Mouse (Mus musculus) olfactory bulb, adult 2 months (tissue): ENCODE measurements around the gene Malsu1. TPM values are rescaled to one million over a fixed set of nuclear protein-coding genes. Genes with fewer than 3 reads are reported as not detected.

ENCODE experiments used
- H3K27ac ChIP-seq: fragments of 200-500 bp; 2 replicates; pipeline ENCODE4 v1.5.1; 2012; ENCODE audit warnings: low read depth, low read length; ENCODE audit not compliant: insufficient read depth
- H3K4me1 ChIP-seq: fragments of 200-500 bp; 2 replicates; pipeline ENCODE4 v1.6.1; 2012; ENCODE audit warnings: low read length; ENCODE audit not compliant: control insufficient read depth, insufficient read depth
- H3K4me3 ChIP-seq: fragments of 200-500 bp; 2 replicates; pipeline ENCODE4 v1.5.1; 2012; ENCODE audit warnings: mild to moderate bottlenecking, low read depth, low read length, moderate library complexity; ENCODE audit not compliant: insufficient read depth
- CTCF ChIP-seq: fragments of 200-500 bp; IDR thresholded peaks from 2 replicates; pipeline ENCODE4 v1.5.1; 2012; ENCODE audit warnings: low read depth, mild to moderate bottlenecking, low read length, moderate library complexity; ENCODE audit not compliant: insufficient read depth
- POLR2A ChIP-seq: fragments of 200-500 bp; IDR thresholded peaks from 2 replicates; pipeline ENCODE4 v1.6.1; 2012; ENCODE audit warnings: mild to moderate bottlenecking, low read depth, low read length, moderate library complexity; ENCODE audit not compliant: insufficient read depth
- WGBS: fragments of 180-500 bp; shearing (Covaris S2); methylation state at CpG from one replicate; pipeline ENCODE4 v1.1.7; 2018; 5-methylcytosine and 5-hydroxymethylcytosine counted together
- polyA plus RNA-seq: library from polyadenylated mRNA; stranded (reverse); fragments of >200 nt; gene quantifications from 2 replicates; pipeline ENCODE4 v1.2.4, GENCODE M21; 2012; ENCODE audit warnings: low replicate concordance; ENCODE audit not compliant: missing spikeins, insufficient read depth, insufficient read length

The Malsu1 gene
- polyA plus RNA-seq, 1 experiment: not detected

DNA sequence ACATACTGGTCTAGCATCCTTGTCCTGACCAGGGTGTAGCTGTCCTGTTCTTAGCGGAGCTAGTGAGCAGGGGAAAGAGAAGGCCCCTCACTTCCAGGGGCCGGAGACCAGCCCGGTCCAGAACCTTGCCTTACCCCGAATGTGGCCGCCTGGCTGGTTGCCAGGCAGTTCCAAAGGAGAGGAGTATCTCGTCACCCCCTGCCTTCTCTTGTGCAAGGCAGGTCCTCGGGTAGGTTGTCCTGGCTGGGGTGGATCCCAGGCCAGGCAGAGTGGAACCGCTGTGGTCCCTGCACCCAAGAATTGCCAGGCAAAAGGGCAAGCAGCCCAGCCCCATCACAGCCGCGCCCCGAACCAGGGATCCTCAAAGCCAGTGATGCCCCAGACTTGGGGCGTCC is 36.3 kb upstream of the Malsu1 start:
- TF ChIP-seq POLR2A (no peak), CTCF (no peak)
- peaks cover 4% of the 10 kb centered on the region; the same call in 1 of the 2 replicates for H3K4me1 ChIP-seq
- no peak overlapping the region for H3K4me3 ChIP-seq
- H3K27ac ChIP-seq: no peak overlapping the region
- 83% methylated on average over 12 of the region's 12 CpGs for WGBS

DNA sequence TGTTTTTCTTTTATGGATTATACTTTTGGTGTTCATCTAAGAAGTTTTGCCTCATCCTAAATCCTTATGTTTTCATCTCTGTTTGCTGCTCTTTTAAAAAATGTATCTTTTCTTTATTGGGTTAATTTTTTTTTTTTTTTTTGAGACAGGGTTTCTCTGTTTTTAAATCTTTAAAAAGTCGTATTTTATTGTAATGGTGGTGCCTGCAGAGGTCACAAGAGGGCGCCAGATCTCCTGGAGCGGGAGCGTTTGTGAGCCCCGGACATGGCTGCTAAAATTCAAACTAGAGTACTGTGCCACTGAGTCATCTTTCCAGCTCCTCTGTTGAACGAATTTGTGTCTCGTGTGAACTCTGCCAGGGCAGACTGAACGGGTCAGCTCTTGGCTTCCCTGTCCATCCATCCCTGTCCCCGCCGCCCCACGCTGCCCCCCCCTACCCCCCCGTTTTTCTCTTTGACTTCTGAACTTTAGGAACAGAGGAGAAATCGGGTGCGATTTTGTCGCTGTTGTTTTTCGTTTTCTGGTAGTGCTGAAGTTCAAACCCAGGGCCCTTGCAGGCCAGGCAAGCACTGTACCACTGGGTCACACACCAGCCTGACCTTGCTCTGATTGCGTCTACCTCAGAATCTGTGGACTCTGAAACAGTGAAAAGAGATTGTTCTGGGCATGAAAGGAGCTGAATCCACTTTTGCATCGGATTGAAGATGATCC is 34.0 kb upstream of the Malsu1 start:
- TF ChIP-seq CTCF: peak; percentile 56
- no peak for TF ChIP-seq POLR2A
- peaks cover 4% of the 10 kb centered on the region; the same call in 1 of the 2 replicates for H3K4me1 ChIP-seq
- no peak overlapping the region for H3K27ac ChIP-seq
- H3K4me3 ChIP-seq: no peak overlapping the region; the same call in 1 of the 2 replicates
- 11% methylated on average over 18 of the region's 18 CpGs for WGBS

DNA sequence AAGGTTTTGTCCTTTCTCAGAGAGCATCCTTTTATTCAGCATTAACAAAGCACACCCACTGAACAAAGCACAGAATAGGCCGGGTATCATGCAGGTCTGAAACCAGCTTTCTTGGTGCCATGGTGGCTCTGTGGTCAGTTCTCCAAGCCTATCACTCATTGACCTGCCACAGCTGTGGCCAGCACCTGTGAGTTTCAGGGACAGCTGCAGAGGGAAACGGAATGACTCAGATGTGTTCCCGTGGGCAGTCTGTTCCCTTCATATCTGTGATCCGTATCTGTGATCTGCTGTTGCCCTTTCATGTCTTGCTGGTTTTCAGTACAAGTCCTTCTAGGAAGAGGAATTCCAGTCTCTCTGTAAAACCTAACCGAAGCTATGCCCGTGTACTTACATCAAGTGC is 27.1 kb upstream of the Malsu1 start:
- Histone ChIP-seq H3K4me3 (no peak overlapping the region), H3K27ac (no peak overlapping the region), H3K4me1 (no peaks in the 10 kb centered on the region)
- 78% methylated on average over 6 of the region's 6 CpGs for WGBS
- TF ChIP-seq CTCF (no peak), POLR2A (no peak)

DNA sequence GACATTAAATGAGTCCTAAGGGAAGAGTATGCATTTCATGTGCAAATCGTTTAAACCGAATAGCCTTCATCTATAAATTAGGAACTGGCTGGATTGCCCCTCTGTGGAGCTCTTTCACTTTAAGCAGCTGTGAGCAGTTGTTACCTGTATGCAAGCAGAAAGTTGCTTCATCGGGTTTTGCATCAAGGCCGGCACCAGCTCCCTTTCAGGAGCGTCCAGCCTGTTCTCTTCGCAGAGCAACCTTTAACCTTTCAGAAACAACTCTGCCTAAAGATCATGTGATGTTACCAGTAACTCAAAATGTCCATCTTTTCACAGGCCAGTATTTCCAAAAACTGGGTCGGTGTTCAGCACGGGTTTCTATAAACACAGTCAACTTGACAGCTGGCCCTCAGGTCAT is 26.6 kb upstream of the Malsu1 start:
- TF ChIP-seq POLR2A: no peak
- no peak for TF ChIP-seq CTCF
- WGBS: 87% methylated on average over 8 of the region's 8 CpGs
- no peaks in the 10 kb centered on the region for H3K4me1 ChIP-seq
- H3K4me3 ChIP-seq: no peak overlapping the region
- no peak overlapping the region for H3K27ac ChIP-seq

DNA sequence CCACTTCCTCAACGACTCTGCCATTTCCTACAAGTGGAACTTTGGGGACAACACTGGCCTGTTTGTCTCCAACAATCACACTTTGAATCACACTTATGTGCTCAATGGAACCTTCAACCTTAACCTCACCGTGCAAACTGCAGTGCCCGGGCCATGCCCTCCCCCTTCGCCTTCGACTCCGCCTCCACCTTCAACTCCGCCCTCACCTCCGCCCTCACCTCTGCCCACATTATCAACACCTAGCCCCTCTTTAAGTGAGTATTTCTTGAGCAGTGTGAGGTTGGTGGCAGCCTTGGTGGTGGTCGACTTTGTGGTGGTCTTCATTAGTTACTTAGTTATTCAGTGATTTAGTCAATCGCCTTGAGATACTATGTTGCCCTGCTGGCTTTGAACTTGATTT is 25.7 kb upstream of the Malsu1 start:
- no peak overlapping the region for H3K4me3 ChIP-seq
- 79% methylated on average over 10 of the region's 10 CpGs for WGBS
- H3K4me1 ChIP-seq: no peaks in the 10 kb centered on the region
- H3K27ac ChIP-seq: no peak overlapping the region
- TF ChIP-seq CTCF (no peak), POLR2A (no peak)

DNA sequence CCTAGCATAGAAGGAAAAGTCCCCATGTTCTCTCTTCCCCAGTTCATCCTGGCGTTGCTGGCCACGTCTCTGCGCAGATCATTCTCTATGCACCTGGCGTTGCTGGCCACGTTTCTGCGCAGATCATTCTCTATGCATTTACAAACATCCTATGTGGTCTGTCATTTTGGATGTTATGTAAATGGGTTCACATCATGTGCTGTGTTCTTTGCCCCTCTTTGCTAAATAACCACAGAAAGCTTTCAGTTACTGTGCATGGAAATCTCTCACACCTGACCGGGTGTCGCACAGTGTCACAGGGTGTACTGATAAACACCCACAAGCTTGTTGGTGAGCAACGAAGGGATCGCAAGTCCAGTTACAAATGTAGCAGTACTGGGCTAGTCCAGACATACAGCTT is 25.2 kb upstream of the Malsu1 start:
- 91% methylated on average over 10 of the region's 10 CpGs for WGBS
- H3K4me1 ChIP-seq: no peaks in the 10 kb centered on the region
- TF ChIP-seq CTCF: no peak
- no peak for TF ChIP-seq POLR2A
- no peak overlapping the region for H3K4me3 ChIP-seq
- H3K27ac ChIP-seq: no peak overlapping the region

DNA sequence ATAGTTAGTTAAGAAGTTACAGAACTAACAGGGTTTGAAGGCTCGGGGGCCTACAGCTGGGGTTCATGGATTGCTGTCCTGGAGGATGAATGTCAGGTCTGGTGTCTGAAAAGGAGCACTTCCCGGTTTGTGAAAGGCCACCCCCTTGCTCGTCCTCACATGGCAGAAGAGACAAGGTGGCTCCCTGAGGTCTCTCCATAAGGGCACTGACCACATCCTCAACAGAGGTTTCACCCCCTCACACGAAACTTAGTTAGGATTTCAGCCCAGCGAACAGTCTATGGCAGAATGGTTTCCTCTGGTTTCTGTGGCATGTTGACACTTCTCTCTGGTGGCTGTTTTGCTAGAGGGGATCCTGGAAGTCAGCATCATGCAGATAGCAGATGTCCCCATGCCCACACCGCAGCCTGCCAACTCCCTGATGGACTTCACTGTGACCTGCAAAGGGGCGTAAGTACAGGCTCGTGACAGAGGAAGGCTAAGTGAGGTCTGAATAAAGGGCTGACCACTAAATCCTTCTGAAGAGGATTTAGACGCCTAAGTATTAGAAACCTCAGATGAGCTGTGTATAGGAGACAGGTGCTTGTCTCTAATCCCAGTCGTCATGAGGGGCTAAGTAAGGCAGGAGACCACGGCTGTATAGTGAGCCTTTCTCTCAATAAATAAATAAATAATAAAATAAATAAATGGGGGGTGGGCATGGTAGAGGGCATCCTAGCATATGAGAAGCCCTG is 22.8 kb upstream of the Malsu1 start:
- Histone ChIP-seq H3K27ac (no peak overlapping the region), H3K4me1 (peaks cover 3% of the 10 kb centered on the region; the same call in 1 of the 2 replicates), H3K4me3 (no peak overlapping the region)
- 74% methylated on average over 11 of the region's 11 CpGs for WGBS
- TF ChIP-seq CTCF: no peak
- no peak for TF ChIP-seq POLR2A

DNA sequence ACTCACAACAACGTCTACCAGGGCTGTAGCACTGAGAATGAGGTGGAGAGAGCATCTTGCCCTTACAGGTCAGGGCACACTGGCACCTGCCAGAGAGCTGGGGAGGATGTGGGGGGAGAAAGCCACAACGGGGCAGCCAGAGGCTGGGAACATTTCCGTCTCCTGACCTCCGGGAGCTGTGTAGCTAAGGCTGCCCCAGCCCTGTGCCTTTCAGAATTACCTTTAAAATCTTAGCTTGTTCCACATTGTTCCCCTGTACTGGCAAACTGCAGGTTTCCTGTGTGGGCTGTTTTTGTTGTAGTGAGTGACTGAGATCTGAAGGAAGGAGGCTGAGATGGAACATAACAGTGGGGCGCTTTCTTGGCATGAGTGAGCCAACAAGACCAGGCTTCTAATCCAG is 21.4 kb upstream of the Malsu1 start:
- no peak for TF ChIP-seq CTCF
- no peak for TF ChIP-seq POLR2A
- peaks cover 3% of the 10 kb centered on the region; the same call in 1 of the 2 replicates for H3K4me1 ChIP-seq
- H3K4me3 ChIP-seq: no peak overlapping the region
- no peak overlapping the region for H3K27ac ChIP-seq
- whole genome bisulfite sequencing: 79% methylated on average over 5 of the region's 5 CpGs

DNA sequence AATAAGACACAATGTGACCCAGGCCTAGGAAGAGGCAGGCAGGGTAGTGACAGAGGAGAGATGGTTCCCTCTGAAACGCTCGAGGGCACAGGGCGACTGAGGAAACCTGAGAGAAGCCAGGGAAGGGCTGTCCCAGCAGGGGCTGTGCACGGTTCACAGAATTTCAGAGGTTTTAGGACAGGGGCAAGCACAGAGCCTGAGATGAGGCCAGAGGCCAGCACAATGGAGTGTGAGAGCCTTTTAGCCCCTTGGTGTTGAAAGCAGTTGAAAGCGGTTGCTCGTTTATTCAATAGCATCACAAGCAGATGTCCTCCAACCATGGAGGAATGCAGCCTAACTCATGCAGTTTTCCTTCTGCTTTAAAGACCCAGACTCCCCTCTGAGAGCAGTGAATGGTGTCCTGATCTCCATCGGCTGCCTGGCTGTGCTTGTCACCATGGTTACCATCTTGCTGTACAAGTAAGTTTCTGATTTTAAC is 18.3 kb upstream of the Malsu1 start:
- H3K27ac ChIP-seq: no peak overlapping the region
- TF ChIP-seq CTCF (no peak), POLR2A (no peak)
- H3K4me1 ChIP-seq: peaks cover 3% of the 10 kb centered on the region; the same call in 1 of the 2 replicates
- H3K4me3 ChIP-seq: no peak overlapping the region
- WGBS: 37% methylated on average over 7 of the region's 7 CpGs
